Comparison of ENCODE assay signal across 14 mouse cellular contexts in the genomic region with DNA sequence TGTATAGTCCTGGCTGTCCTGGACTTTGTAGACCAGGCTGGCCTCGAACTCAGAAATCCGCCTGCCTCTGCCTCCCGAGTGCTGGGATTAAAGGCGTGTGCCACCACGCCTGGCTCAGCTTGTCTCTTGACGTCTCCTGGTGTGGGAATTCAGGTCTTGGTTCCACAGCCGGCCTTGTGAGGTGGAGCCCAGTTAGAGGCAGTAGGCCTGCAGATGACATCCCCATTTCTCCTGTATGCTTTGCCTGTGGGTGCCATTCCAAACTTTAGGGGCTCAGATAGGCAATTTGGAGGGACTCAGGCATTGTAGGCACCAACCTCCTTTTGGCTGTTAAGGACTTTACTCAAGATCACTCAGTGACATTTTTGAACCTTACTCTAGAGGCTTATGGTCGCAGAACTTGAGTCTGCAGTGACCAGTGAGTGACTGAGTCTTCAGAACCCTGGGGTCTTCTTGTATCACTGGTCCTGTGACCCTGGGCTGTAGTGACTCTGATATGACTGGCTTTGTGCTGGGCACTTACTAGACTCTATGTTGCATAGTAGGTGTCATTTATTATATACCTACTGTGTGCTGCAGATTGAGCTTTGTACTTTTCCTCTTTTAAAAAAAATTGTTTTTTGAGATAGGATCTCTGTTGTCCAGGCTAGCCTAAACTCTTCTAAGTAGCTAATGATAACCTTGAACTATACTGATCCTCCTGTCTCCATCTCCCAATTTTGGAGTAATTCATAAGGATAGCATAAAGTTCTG. TPM values are rescaled to one million over a fixed set of nuclear protein-coding genes. Genes with fewer than 3 reads are reported as not detected.
DNase-seq lines count a peak whose midpoint lies in the region; ATAC-seq lines count a peak whose summit lies in the region.
"Had no signal": no experiment of that assay in that cellular context is flagged by ENCODE, and none has a peak within 500 bp of the region (broad histone marks: within the 10 kb centered on the region; RNA-seq: fewer than 3 reads in every experiment).

No protein-coding gene starts in this region.

- 95% methylated on average over 8 of the region's 8 CpGs for WGBS in midbrain, embryonic 16.5 days
- WGBS in midbrain, embryonic 10.5 days: 94% methylated on average over 8 of the region's 8 CpGs
- WGBS in neural tube, embryonic 15.5 days: 94% methylated on average over 8 of the region's 8 CpGs

- H3K9ac ChIP-seq in midbrain, embryonic 16.5 days (ENCODE audit: low read depth, low read length): no peak overlapping the region
- no peak overlapping the region for H3K9ac ChIP-seq in neural tube, embryonic 15.5 days (replicated peaks)

- no peak for ATAC-seq in midbrain, embryonic 16.5 days
- ATAC-seq in neural tube, embryonic 15.5 days (ENCODE audit: low FRiP score): no peak

- no peak overlapping the region for H3K27ac ChIP-seq in midbrain, embryonic 16.5 days (ENCODE audit: low read length)
- H3K27ac ChIP-seq in midbrain, embryonic 10.5 days (replicated peaks): no peak overlapping the region
- H3K27ac ChIP-seq in neural tube, embryonic 15.5 days (replicated peaks): no peak overlapping the region
- H3K27ac ChIP-seq: lung, embryonic 15.5 days had no signal

- H3K36me3 ChIP-seq in midbrain, embryonic 16.5 days (ENCODE audit: control insufficient read depth, insufficient read depth, low read length): no peaks in the 10 kb centered on the region
- H3K36me3 ChIP-seq in midbrain, embryonic 10.5 days: no peaks in the 10 kb centered on the region
- H3K36me3 ChIP-seq in neural tube, embryonic 15.5 days: peaks cover 4% of the 10 kb centered on the region; the same call in 1 of the 2 replicates
- H3K36me3 ChIP-seq: lung, embryonic 15.5 days had no signal

- no peaks in the 10 kb centered on the region for H3K9me3 ChIP-seq in midbrain, embryonic 16.5 days (replicated peaks; ENCODE audit: control insufficient read depth, low read length, poor library complexity, severe bottlenecking)
- no peaks in the 10 kb centered on the region for H3K9me3 ChIP-seq in midbrain, embryonic 10.5 days (replicated peaks)
- no peaks in the 10 kb centered on the region for H3K9me3 ChIP-seq in neural tube, embryonic 15.5 days (replicated peaks)
- H3K9me3 ChIP-seq: lung, embryonic 15.5 days had no signal

- peak overlapping the region; percentile 81; the same call in 1 of the 2 replicates for H3K4me2 ChIP-seq in midbrain, embryonic 16.5 days (ENCODE audit: low read length)
- H3K4me2 ChIP-seq in neural tube, embryonic 15.5 days: peak overlapping the region; percentile 84

- no peaks in the 10 kb centered on the region for H3K27me3 ChIP-seq in midbrain, embryonic 16.5 days (ENCODE audit: control insufficient read depth, insufficient read depth, low read depth, low read length)
- H3K27me3 ChIP-seq in midbrain, embryonic 10.5 days (ENCODE audit: low read depth, poor library complexity, severe bottlenecking): peaks cover 11% of the 10 kb centered on the region; the same call in 1 of the 2 replicates
- H3K27me3 ChIP-seq in neural tube, embryonic 15.5 days (replicated peaks): no peaks in the 10 kb centered on the region
- H3K27me3 ChIP-seq: lung, embryonic 15.5 days had no signal

- H3K4me3 ChIP-seq in midbrain, embryonic 16.5 days (ENCODE audit: low read depth, low read length): no peak overlapping the region
- no peak overlapping the region for H3K4me3 ChIP-seq in midbrain, embryonic 10.5 days
- H3K4me3 ChIP-seq in neural tube, embryonic 15.5 days (replicated peaks): no peak overlapping the region

- DNase-seq in cerebellum, adult 9-11 months: peak; percentile 57
- DNase-seq in cerebellum, adult 11 months: no peak
- DNase-seq in kidney, adult 11 months: peak; percentile 28
- no peak for DNase-seq in kidney, postnatal 14 days
- no peak for DNase-seq in midbrain, embryonic 10.5 days (ENCODE audit: low spot score)
- no peak for DNase-seq in adrenal gland, adult 8-10 months
- DNase-seq: right cerebral cortex, adult 18-20 months; thymus, postnatal 4 days had no signal

- H3K4me1 ChIP-seq in midbrain, embryonic 16.5 days (ENCODE audit: control insufficient read depth, insufficient read depth, low read length): peaks cover 6% of the 10 kb centered on the region; the same call in 1 of the 2 replicates
- H3K4me1 ChIP-seq in midbrain, embryonic 10.5 days: peaks cover 33% of the 10 kb centered on the region
- H3K4me1 ChIP-seq in neural tube, embryonic 15.5 days: peaks cover 27% of the 10 kb centered on the region

RNA-seq across cellular contexts. Expression of gene Gm2a, which starts 1.3 kb away (rescaled TPM):
- polyA plus RNA-seq in midbrain, embryonic 16.5 days (2015; fragmentation: Nextera tagmentation; extraction: Ambion mirVana): 22.3 and 32.5 TPM in 2 replicates
- 9.3 and 11.9 TPM in 2 replicates for polyA plus RNA-seq in midbrain, embryonic 10.5 days (2016; fragmentation: Nextera tagmentation; extraction: Ambion mirVana)
- 33.1 and 37.1 TPM in 2 replicates for polyA plus RNA-seq in neural tube, embryonic 15.5 days (2015; fragmentation: Nextera tagmentation; extraction: Ambion mirVana)
- 100 to 1,000 TPM; 254 to 285 (median 274) TPM for total RNA-seq in adrenal gland, adult 8-10 months (2022)

RNA-seq across cellular contexts. Expression of gene Ccdc69, which starts 21.3 kb away (rescaled TPM):
- polyA plus RNA-seq in midbrain, embryonic 16.5 days (2015; fragmentation: Nextera tagmentation; extraction: Ambion mirVana): 0.19 and 0.27 TPM in 2 replicates
- 0.34 and 0.39 TPM in 2 replicates for polyA plus RNA-seq in midbrain, embryonic 10.5 days (2016; fragmentation: Nextera tagmentation; extraction: Ambion mirVana)
- polyA plus RNA-seq in neural tube, embryonic 15.5 days (2015; fragmentation: Nextera tagmentation; extraction: Ambion mirVana): 0.56 and 2.7 TPM in 2 replicates
- total RNA-seq in adrenal gland, adult 8-10 months (2022): 1 to 10 TPM; 3.9 to 7.5 (median 4.5) TPM

RNA-seq across cellular contexts. Expression of gene Slc36a3, which starts 52.3 kb away (rescaled TPM):
- not detected in 2 replicates for polyA plus RNA-seq in midbrain, embryonic 16.5 days (2015; fragmentation: Nextera tagmentation; extraction: Ambion mirVana)
- polyA plus RNA-seq in midbrain, embryonic 10.5 days (2016; fragmentation: Nextera tagmentation; extraction: Ambion mirVana): not detected in 2 replicates
- not detected in 2 replicates for polyA plus RNA-seq in neural tube, embryonic 15.5 days (2015; fragmentation: Nextera tagmentation; extraction: Ambion mirVana)
- total RNA-seq in adrenal gland, adult 8-10 months (2022): not detected
- total RNA-seq: adrenal gland, postnatal 4 days; common myeloid progenitor, adult 5-6 weeks had no signal
- polyA plus RNA-seq: intestine, embryonic 14.5 days; lung, embryonic 15.5 days had no signal

Comparison
In these comparisons a context has a peak if more than half of its experiments do, and no peak if none do; other contexts are left out.
1. DNase-seq: peak in cerebellum, adult 9-11 months (single experiment) and kidney, adult 11 months (single experiment); none in cerebellum, adult 11 months (single experiment), kidney, postnatal 14 days (single experiment), midbrain, embryonic 10.5 days (single experiment) and adrenal gland, adult 8-10 months (single experiment).